Mouse (Mus musculus) MEL (cell line): ENCODE measurements at regions not wholly inside any gene's neighbourhood (a gene's known extent, or its start where the extent isn't known, plus 50 kb on each side); places are given as distances from the start of the nearest gene placed in this dataset.

Source experiments
- DNase-seq: peaks from one replicate; pipeline ENCODE4 v3.0.0; 2011; ENCODE audit warnings: low read depth, low spot score
- H3K27ac ChIP-seq: 2 replicates; pipeline ENCODE4 v1.5.1; 2012; ENCODE audit warnings: low read depth, mild to moderate bottlenecking, control low read depth, low read length, moderate library complexity; ENCODE audit not compliant: control insufficient read depth
- H3K27me3 ChIP-seq, 2 experiments: fragments of 150-350 bp in 1 of 2; sonication (generic) in 1 of 2; 2 replicates each; pipeline ENCODE4 v1.6.1; 2012; ENCODE audit warnings: low read length in 2 of 2, mild to moderate bottlenecking in 2 of 2, improper control_type of control experiment in 1 of 2, moderate library complexity in 1 of 2; ENCODE audit not compliant: insufficient read depth in 2 of 2, control insufficient read depth in 1 of 2
- H3K36me3 ChIP-seq, 2 experiments: 2 replicates each; pipeline ENCODE4 v1.6.1; 2012 to 2014; ENCODE audit warnings: low read length in 2 of 2, improper control_type of control experiment in 1 of 2, inconsistent platforms in 1 of 2, mild to moderate bottlenecking in 1 of 2; ENCODE audit not compliant: insufficient read depth in 2 of 2, control insufficient read depth in 1 of 2
- H3K4me1 ChIP-seq, 2 experiments: fragments of 150-350 bp in 1 of 2; sonication (generic) in 1 of 2; 2 replicates each; pipeline ENCODE4 v1.6.1; 2012; ENCODE audit warnings: low read length in 2 of 2, improper control_type of control experiment in 1 of 2, mild to moderate bottlenecking in 1 of 2; ENCODE audit not compliant: insufficient read depth in 2 of 2, control insufficient read depth in 1 of 2
- H3K4me3 ChIP-seq, 2 experiments: fragments of 150-350 bp in 1 of 2; sonication (generic) in 1 of 2; 2 replicates each; pipeline ENCODE4 v1.5.1; 2012; ENCODE audit warnings: low read depth in 2 of 2, low read length in 2 of 2, mild to moderate bottlenecking in 2 of 2, moderate library complexity in 2 of 2, control low read depth in 1 of 2, improper control_type of control experiment in 1 of 2; ENCODE audit not compliant: control insufficient read depth in 1 of 2, insufficient read depth in 1 of 2
- H3K79me2 ChIP-seq: 2 replicates; pipeline ENCODE4 v1.6.1; 2012; ENCODE audit warnings: mild to moderate bottlenecking, low read length, moderate library complexity; ENCODE audit not compliant: control insufficient read depth, poor library complexity, insufficient read depth
- H3K9ac ChIP-seq: 2 replicates; pipeline ENCODE4 v1.6.1; 2012; ENCODE audit warnings: low read depth, mild to moderate bottlenecking, control low read depth, low read length, moderate library complexity; ENCODE audit not compliant: control insufficient read depth, poor library complexity, severe bottlenecking
- H3K9me3 ChIP-seq: fragments of 150-350 bp; sonication (generic); replicated peaks from 2 replicates; pipeline ENCODE4 v1.6.1; 2012; ENCODE audit warnings: mild to moderate bottlenecking, low read length, improper control_type of control experiment, moderate library complexity; ENCODE audit not compliant: insufficient read depth
- BHLHE40 ChIP-seq: IDR thresholded peaks from 2 replicates; pipeline ENCODE4 v1.6.1; 2012; ENCODE audit warnings: low read depth, mild to moderate bottlenecking, inconsistent platforms, low read length, improper control_type of control experiment, borderline replicate concordance
- CHD1 ChIP-seq: IDR thresholded peaks from 2 replicates; pipeline ENCODE4 v1.6.1; 2012; ENCODE audit warnings: low read depth, mild to moderate bottlenecking, inconsistent platforms, low read length, improper control_type of control experiment
- CTCF ChIP-seq, 3 experiments: IDR thresholded peaks in 2 of 3; conservative IDR thresholded peaks in 1 of 3; 2 replicates each; pipeline ENCODE4 v1.5.1; 2011 to 2012; ENCODE audit warnings: low read length in 3 of 3, low read depth in 2 of 3, mild to moderate bottlenecking in 2 of 3, improper control_type of control experiment in 1 of 3, inconsistent platforms in 1 of 3, mixed read lengths in 1 of 3, moderate library complexity in 1 of 3; ENCODE audit not compliant: control insufficient read depth in 1 of 3, insufficient read depth in 1 of 3, poor library complexity in 1 of 3, severe bottlenecking in 1 of 3
- E2F4 ChIP-seq: IDR thresholded peaks from 2 replicates; pipeline ENCODE4 v1.6.1; 2011; ENCODE audit warnings: low read depth, low read length, improper control_type of control experiment, borderline replicate concordance
- GATA1 ChIP-seq: IDR thresholded peaks from 2 replicates; pipeline ENCODE4 v1.6.1; 2011; ENCODE audit warnings: low read depth, low read length, improper control_type of control experiment
- HCFC1 ChIP-seq: IDR thresholded peaks from 2 replicates; pipeline ENCODE4 v1.6.1; 2012; ENCODE audit warnings: low read depth, mild to moderate bottlenecking, inconsistent platforms, low read length, improper control_type of control experiment, moderate library complexity
- MAFK ChIP-seq: IDR thresholded peaks from 2 replicates; pipeline ENCODE4 v1.6.1; 2011; ENCODE audit warnings: low read depth, mild to moderate bottlenecking, low read length, improper control_type of control experiment, borderline replicate concordance
- MAX ChIP-seq: IDR thresholded peaks from 2 replicates; pipeline ENCODE4 v1.6.1; 2011; ENCODE audit warnings: low read length, improper control_type of control experiment
- MEF2A ChIP-seq: IDR thresholded peaks from 2 replicates; pipeline ENCODE4 v1.6.1; 2014; ENCODE audit warnings: low read depth, mild to moderate bottlenecking, inconsistent platforms, low read length, improper control_type of control experiment; ENCODE audit not compliant: poor library complexity, insufficient replicate concordance, severe bottlenecking; ENCODE audit errors: extremely low read depth
- MXI1 ChIP-seq: IDR thresholded peaks from 2 replicates; pipeline ENCODE4 v1.6.1; 2011; ENCODE audit warnings: mild to moderate bottlenecking, low read depth, low read length, improper control_type of control experiment
- MYB ChIP-seq: IDR thresholded peaks from 2 replicates; pipeline ENCODE4 v1.6.1; 2011; ENCODE audit warnings: mild to moderate bottlenecking, low read depth, low read length, improper control_type of control experiment
- POLR2AphosphoS5 ChIP-seq: IDR thresholded peaks from 2 replicates; pipeline ENCODE4 v1.6.1; 2012; ENCODE audit warnings: low read depth, borderline replicate concordance, mild to moderate bottlenecking, inconsistent platforms, low read length, moderate library complexity, mixed read lengths
- RAD21 ChIP-seq: IDR thresholded peaks from 2 replicates; pipeline ENCODE4 v1.6.1; 2011; ENCODE audit warnings: mild to moderate bottlenecking, low read depth, low read length, improper control_type of control experiment
- RCOR1 ChIP-seq: IDR thresholded peaks from 2 replicates; pipeline ENCODE4 v1.6.1; 2012; ENCODE audit warnings: low read depth, mild to moderate bottlenecking, inconsistent platforms, low read length, improper control_type of control experiment
- SMC3 ChIP-seq: IDR thresholded peaks from 2 replicates; pipeline ENCODE4 v1.6.1; 2011; ENCODE audit warnings: low read depth, low read length, improper control_type of control experiment
- TAL1 ChIP-seq: IDR thresholded peaks from 2 replicates; pipeline ENCODE4 v1.6.1; 2012; ENCODE audit warnings: mild to moderate bottlenecking, inconsistent platforms, low read length, moderate library complexity, mixed read lengths
- TBP ChIP-seq: IDR thresholded peaks from 2 replicates; pipeline ENCODE4 v1.8.0; 2011; ENCODE audit warnings: low read depth, low read length, improper control_type of control experiment
- TCF12 ChIP-seq: IDR thresholded peaks from 2 replicates; pipeline ENCODE4 v1.6.1; 2014; ENCODE audit warnings: low read depth, mild to moderate bottlenecking, inconsistent platforms, low read length, improper control_type of control experiment, moderate library complexity
- UBTF ChIP-seq: IDR thresholded peaks from 2 replicates; pipeline ENCODE4 v1.6.1; 2012; ENCODE audit warnings: low read depth, mild to moderate bottlenecking, inconsistent platforms, low read length, improper control_type of control experiment, moderate library complexity, borderline replicate concordance; ENCODE audit not compliant: insufficient read depth
- USF2 ChIP-seq, 2 experiments: IDR thresholded peaks; 2 replicates each; pipeline ENCODE4 v1.6.1; 2011 to 2012; ENCODE audit warnings: improper control_type of control experiment in 2 of 2, low read length in 2 of 2, borderline replicate concordance in 1 of 2, inconsistent platforms in 1 of 2, low read depth in 1 of 2, mild to moderate bottlenecking in 1 of 2; ENCODE audit not compliant: insufficient read depth in 1 of 2
- ZC3H11A ChIP-seq: IDR thresholded peaks from 2 replicates; pipeline ENCODE4 v1.6.1; 2012; ENCODE audit warnings: low read depth, mild to moderate bottlenecking, inconsistent platforms, low read length, improper control_type of control experiment
- ZKSCAN1 ChIP-seq: IDR thresholded peaks from 2 replicates; pipeline ENCODE4 v1.6.1; 2012; ENCODE audit warnings: low read depth, mild to moderate bottlenecking, inconsistent platforms, low read length, improper control_type of control experiment, moderate library complexity
- ZMIZ1 ChIP-seq: IDR thresholded peaks from 2 replicates; pipeline ENCODE4 v1.6.1; 2012; ENCODE audit warnings: low read depth, mild to moderate bottlenecking, inconsistent platforms, low read length, improper control_type of control experiment, moderate library complexity
- ZNF384 ChIP-seq: IDR thresholded peaks from 2 replicates; pipeline ENCODE4 v1.6.1; 2012; ENCODE audit warnings: low read depth, mild to moderate bottlenecking, inconsistent platforms, low read length, improper control_type of control experiment

DNA sequence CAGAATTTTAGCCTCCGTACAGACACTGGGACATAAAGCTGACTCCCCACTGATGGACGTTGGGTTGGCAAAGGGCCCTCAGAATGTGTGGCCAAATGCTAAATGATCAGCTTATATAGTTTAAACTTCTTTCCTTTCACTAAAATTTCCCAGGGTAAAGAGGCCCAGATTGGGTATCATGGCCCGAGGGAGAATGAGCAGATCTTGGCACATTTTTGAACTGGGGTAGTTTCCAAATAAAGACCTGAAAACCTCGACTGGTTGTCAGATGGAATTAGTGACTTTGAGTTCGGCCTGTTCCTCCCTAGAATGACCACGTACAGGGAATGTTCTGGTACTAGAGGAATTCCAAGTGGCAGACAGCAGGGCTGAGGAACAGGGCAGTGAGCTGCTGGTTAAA lies 127.9 kb upstream of the Adra1d start:
- H3K9ac ChIP-seq: no peak overlapping the region
- DNase-seq: no peak
- no peaks in the 10 kb centered on the region for H3K27me3 ChIP-seq
- TF ChIP-seq UBTF (no peak), MEF2A (no peak), CTCF (IDR thresholded peaks at IDR 0.05 in 2 of 3, conservative IDR thresholded peaks at IDR 0.05 in 1 of 3; ENCODE audit: control insufficient read depth in 1 of 3, insufficient read depth in 1 of 3, low read depth in 2 of 3, low read length in 3 of 3, poor library complexity in 1 of 3, severe bottlenecking in 1 of 3) (no peak), GATA1 (no peak), ZMIZ1 (no peak), HCFC1 (no peak), ZNF384 (no peak), TAL1 (no peak), SMC3 (no peak), POLR2AphosphoS5 (no peak), MAX (no peak), USF2 (IDR thresholded peaks at IDR 0.05; ENCODE audit: borderline replicate concordance in 1 of 2, insufficient read depth in 1 of 2, low read depth in 1 of 2, low read length in 2 of 2) (no peak)
- TF ChIP-seq, all 39 proteins: peak for 0
- H3K27ac ChIP-seq: no peak overlapping the region
- no peaks in the 10 kb centered on the region for H3K4me1 ChIP-seq
- H3K79me2 ChIP-seq: no peaks in the 10 kb centered on the region
- no peak overlapping the region for H3K4me3 ChIP-seq
- H3K36me3 ChIP-seq: no peaks in the 10 kb centered on the region
- H3K9me3 ChIP-seq: no peaks in the 10 kb centered on the region

- Histone ChIP-seq H3K9ac (no peak overlapping the region), H3K4me1 (no peaks in the 10 kb centered on the region), H3K36me3 (no peaks in the 10 kb centered on the region), H3K4me3 (no peak overlapping the region), H3K27me3 (no peaks in the 10 kb centered on the region), H3K9me3 (no peaks in the 10 kb centered on the region), H3K79me2 (no peaks in the 10 kb centered on the region), H3K27ac (no peak overlapping the region)
- no peak for DNase-seq
- no peak for TF ChIP-seq CHD1
- no peak for TF ChIP-seq RCOR1
- no peak for TF ChIP-seq ZC3H11A
- TF ChIP-seq MAFK: no peak
- no peak for TF ChIP-seq SMC3
- no peak for TF ChIP-seq TAL1
- TF ChIP-seq ZKSCAN1: no peak
- TF ChIP-seq TCF12: no peak
- no peak for TF ChIP-seq MAX
- no peak for TF ChIP-seq HCFC1
- TF ChIP-seq RAD21: no peak
- TF ChIP-seq CTCF (IDR thresholded peaks at IDR 0.05 in 2 of 3, conservative IDR thresholded peaks at IDR 0.05 in 1 of 3; ENCODE audit: control insufficient read depth in 1 of 3, insufficient read depth in 1 of 3, low read depth in 2 of 3, low read length in 3 of 3, poor library complexity in 1 of 3, severe bottlenecking in 1 of 3): no peak
- no peak for TF ChIP-seq E2F4
- no peak for TF ChIP-seq MEF2A
- no peak for TF ChIP-seq POLR2AphosphoS5
- TF ChIP-seq MXI1: no peak
- no peak for TF ChIP-seq BHLHE40
- TF ChIP-seq MYB: no peak
- TF ChIP-seq TBP: no peak
Observed at GRCm38 (mm10) chr2:131688282-131688681, 126.2 kb upstream of the Adra1d start.
